Mouse (Mus musculus) neural tube, embryonic 10.5 days (tissue): ENCODE results near the gene Gpr26.

Experiments used
- DNase-seq: peaks from one replicate; pipeline ENCODE4 v3.0.0-alpha.2; 2017; ENCODE audit warnings: low spot score; ENCODE audit errors: extremely low spot score

Gene Gpr26

DNA sequence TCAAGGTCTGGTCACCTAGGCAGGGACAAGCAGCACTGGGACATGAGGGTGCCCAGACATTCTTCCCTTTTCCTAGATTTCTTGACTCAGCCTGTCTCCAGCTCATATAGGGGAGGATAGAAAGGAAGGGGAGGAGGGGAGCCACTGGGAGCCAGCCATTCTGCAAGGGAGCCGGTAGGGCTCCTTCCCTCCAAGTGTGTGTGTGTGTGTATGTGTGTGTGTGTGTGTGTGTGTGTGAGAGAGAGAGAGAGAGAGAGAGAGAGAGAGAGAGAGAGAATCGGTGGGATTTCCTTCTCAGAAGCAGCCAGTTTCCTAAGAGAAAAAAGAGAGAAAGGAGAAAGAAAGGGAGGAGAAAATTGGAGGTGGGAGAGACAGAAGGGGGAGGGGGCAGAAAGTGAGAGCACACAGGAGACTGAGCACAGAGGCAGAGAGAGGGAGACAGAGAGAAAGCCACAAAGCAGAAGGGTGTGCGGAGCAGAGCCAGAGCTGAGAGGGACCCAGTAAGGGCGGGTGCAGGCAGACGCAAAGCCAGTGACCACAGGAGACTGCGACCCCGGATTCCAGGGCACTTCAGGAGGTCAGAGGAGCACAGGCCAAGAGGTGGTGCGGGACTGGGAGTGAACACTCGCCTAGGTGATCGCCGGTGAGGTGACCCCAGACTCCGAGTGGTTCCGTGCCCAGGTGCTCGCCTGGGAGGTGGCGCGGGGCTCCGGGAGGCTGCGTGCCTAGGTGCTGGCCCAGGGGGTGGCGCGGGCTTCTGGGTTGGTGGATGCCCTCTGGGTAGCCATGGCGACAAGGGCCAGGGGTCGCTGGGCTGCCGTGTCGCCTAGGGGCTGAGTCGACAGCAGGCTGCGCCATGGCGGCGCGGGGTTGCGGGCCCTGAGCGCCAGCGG is at the start of gene Gpr26:
Gene Gpr26, plus strand, starts transcription at position 438 of the 893 bp plus-strand sequence.
- no peak for DNase-seq

- peak; percentile 26 for DNase-seq
Measured at GRCm38 (mm10) chr7:131917384-131917783, 48.9 kb upstream of the Gpr26 start.

DNA sequence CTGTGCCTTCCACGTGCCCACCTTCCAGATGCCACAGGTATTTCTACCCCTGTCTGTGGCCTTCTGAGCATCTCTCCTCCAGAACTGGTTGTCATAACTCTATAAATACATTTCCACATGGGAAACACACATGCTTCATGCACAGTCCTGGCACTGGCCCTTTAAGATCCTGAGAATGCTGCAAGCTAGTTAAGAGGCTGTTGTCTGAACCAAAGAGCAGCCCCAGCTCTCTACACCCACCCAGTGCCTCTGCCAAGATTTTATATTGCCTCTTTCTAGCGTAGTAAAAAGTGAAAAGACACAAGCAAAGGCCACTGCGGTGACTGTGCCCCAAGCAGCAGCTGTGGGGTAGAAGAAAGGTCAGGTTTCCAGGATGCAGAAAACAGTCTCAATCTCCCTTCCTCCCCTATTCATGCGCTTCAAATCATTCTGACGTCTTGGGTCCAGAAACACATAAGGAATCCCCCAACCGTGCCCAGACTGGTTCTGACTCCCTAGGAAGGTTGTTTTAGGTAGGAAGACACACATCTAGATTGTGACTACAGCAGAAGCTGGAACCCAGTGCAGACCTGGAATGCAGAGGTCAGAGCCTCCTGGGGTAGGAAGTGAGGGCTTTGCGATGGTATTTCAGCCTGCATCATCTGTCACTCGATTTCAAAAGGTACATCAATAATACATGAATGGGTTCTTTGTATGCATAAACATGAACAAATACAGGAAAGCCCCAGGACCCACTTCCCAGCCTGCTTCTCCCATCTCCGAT is 38.8 kb upstream of the Gpr26 start:
- DNase-seq = peak; percentile 17

GRCm38 (mm10) chr7:131937611-131938010 is 28.6 kb upstream of the Gpr26 start:
- no peak for DNase-seq

DNA sequence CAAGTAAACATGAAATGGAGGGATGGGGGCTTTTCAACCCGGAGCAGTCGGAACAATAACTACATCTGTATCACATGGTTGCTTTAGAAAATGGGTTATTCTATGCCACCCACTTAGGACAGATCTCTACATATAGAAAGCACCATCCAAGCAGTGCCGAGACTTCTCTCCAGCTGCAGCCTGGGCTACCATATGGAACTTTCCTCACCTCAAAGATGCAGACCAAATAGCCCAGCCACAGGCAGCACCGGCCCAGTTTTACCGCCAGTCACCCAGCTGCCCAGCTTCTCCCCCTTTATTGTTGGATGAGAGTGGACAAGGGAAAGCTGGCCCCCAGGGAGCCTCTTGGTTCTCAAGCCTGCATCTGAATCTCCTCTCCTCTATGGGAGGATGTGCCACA is 15.1 kb upstream of the Gpr26 start:
- DNase-seq = no peak

DNA sequence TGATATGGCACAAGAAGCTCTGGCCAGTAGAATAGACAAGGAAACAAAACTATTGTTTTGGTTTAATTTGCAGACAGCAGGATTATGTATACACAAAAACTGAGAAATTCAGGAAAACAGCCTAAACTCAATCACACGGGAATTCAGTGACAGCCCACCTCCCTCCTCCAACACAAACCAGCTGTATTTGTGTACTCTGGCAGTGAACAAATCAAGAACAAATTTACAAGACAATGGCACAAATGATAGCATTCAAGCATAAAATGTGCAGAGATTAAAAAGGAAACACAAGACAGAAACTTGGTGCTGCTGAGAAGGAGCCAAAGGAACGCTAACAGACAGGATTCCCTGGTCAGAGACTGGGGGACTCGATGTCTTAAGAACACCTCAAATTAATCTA is 12.9 kb upstream of the Gpr26 start:
- DNase-seq = no peak

DNA sequence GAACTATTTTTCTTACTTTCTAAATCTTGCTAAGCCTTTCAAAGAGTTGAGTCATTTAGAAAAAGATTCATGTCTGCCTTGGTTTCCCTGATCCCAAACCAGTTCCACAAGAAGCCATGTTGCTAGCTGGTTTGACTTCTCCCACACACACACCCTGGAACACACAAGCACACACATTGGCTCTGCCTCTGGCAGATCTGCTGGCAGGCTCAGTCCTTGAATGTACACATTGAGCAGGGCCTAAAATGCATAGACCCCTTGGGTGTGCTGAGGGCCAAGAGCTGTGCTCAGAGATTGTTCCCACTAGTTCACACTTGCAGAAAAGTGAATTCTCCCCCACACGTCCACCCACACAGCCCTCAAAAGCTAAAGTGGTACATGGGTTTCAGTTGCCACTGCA is 7.6 kb upstream of the Gpr26 start:
- no peak for DNase-seq

GRCm38 (mm10) chr7:131960551-131960950 is 5.7 kb upstream of the Gpr26 start:
- peak; percentile 74 for DNase-seq

GRCm38 (mm10) chr7:131966916-131967494 is 745 bp downstream of the Gpr26 start:
- peak; percentile 46 for DNase-seq

- DNase-seq = no peak
Measured at GRCm38 (mm10) chr7:131970255-131970654, 4.0 kb downstream of the Gpr26 start.

DNA sequence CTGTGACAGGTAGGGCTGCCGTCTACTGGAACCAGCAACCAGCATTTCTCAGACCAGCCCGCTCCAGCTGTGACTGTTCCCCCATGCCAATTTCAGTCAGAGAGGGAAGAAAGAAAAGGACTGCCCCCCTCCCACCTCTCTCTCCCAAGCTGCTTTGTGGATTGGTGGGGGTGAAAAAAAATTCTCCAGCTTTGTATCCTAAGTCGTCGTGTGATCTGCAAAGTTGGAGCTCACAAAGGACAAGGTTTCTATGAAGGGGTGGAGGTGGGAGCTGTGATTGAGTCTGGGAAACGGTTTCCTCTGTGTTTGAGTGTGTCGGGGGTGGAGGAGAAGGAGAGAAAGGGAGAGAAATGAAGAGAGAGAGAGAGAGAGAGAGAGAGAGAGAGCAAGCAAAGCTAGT is 9.6 kb downstream of the Gpr26 start:
- DNase-seq = no peak

- no peak for DNase-seq
Measured at GRCm38 (mm10) chr7:131978609-131979008, 12.3 kb downstream of the Gpr26 start.

DNA sequence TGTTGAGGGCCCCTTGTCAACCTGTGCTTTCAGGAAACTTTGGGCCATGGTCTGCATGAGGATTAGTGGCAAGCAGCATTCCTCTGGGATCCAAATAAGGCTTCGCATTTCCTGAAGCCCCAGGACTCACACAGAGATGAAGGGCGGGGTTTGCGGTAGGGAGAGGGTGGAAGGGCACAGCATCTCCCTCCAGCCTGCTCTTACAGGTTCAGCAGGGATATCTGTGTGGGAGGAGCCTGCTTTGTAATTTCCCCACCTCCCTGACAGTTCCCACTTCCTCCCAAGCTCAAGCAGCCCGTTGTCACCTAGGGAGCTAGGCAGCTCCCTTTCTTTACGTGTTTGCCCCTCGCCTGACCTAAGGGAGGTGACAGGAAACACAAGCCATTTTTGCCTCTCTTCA is 22.8 kb downstream of the Gpr26 start:
- no peak for DNase-seq

DNA sequence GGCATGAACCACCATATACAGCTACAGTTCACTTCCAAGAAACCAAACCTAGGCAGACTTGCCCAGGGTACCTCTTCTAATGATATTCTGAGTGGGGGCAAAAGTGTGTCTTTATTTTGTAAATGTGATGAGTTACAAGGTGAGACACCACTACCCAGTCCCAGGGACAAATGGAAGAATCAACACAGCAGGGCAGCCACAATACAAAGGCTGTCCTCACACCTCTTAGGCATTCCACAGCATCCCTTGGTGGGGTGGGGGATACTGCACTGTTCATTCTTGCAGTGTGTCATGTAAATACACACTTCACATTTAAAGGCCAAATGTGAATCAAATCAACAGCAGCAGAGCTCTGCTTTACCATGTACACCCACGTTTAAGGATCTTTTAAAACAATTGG is 26.0 kb downstream of the Gpr26 start:
- DNase-seq = no peak

GRCm38 (mm10) chr7:131992873-131993272 is 26.6 kb downstream of the Gpr26 start:
- no peak for DNase-seq

GRCm38 (mm10) chr7:132005996-132006696 is 39.9 kb downstream of the Gpr26 start:
- DNase-seq = no peak

- DNase-seq = no peak
Measured at GRCm38 (mm10) chr7:132009002-132009401, 42.7 kb downstream of the Gpr26 start.

GRCm38 (mm10) chr7:132012969-132013679 is 46.9 kb downstream of the Gpr26 start:
- DNase-seq = no peak

DNA sequence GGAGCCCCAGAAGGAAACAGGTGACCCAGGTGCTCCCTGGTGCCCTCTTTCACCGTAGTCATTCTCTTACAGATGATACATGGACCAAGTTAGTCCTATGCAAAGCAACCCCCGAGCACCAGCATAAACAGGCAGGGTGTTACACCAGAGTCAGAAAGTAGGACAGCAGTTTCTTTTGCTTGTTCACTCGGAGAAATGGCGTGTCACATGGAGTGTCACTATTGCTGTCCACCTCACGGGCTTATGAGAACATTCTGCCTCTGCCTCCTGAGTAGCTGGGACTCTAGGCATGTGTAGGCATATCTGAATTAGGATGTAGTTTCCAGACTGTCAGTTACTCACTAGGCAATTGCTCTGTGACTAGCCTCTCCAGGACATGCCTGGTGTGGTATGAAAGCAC is 47.7 kb downstream of the Gpr26 start:
- no peak for DNase-seq

GRCm38 (mm10) chr7:132015193-132015592 is 48.9 kb downstream of the Gpr26 start:
- no peak for DNase-seq

GRCm38 (mm10) chr7:132015933-132016332 is 49.7 kb downstream of the Gpr26 start:
- DNase-seq = no peak
